Mouse (Mus musculus) liver, adult 2 months (tissue): ENCODE results near the gene Cux1.

Source experiments
- CTCF ChIP-seq: fragments of 200-500 bp; IDR thresholded peaks from 2 replicates; pipeline ENCODE4 v1.5.1; 2011; ENCODE audit warnings: low read depth, low read length, control low read depth
- POLR2A ChIP-seq: fragments of 200-500 bp; IDR thresholded peaks from 2 replicates; pipeline ENCODE4 v1.6.1; 2011; ENCODE audit warnings: low read length, control low read depth; ENCODE audit not compliant: insufficient read depth; ENCODE audit errors: extremely low read depth

GRCm38 (mm10) chr5:136518648-136519437 is 48.4 kb downstream of the Cux1 start:
- TF ChIP-seq CTCF (no peak), POLR2A (no peak)
